Mouse (Mus musculus) cerebellum, adult 11 months (tissue): ENCODE data around the gene Cd6.

Experiments
- DNase-seq: peaks from one replicate; pipeline ENCODE4 v3.0.0; 2022

Gene Cd6

GRCm38 (mm10) chr19:10829436-10830175 is at the start of gene Cd6:
Gene Cd6 (minus strand): TSS chr19:10830058.
- DNase-seq, result no peak

- peak; percentile 65 for DNase-seq
Measured at GRCm38 (mm10) chr19:10878201-10878837, 48.5 kb upstream of the Cd6 start.

- peak; percentile 48 for DNase-seq
Measured at GRCm38 (mm10) chr19:10871328-10871961, 41.6 kb upstream of the Cd6 start.

GRCm38 (mm10) chr19:10870676-10871075 is 40.8 kb upstream of the Cd6 start:
- DNase-seq, result no peak

GRCm38 (mm10) chr19:10869886-10870527 is 40.1 kb upstream of the Cd6 start, which contains the start of gene Tmem132a:
Gene Tmem132a (minus strand): TSS chr19:10869940.
- peak; percentile 62 for DNase-seq

- peak; percentile 88 for DNase-seq
Measured at GRCm38 (mm10) chr19:10869241-10869885, 39.5 kb upstream of the Cd6 start.

GRCm38 (mm10) chr19:10868623-10869141 is 38.8 kb upstream of the Cd6 start:
- peak; percentile 45 for DNase-seq

- no peak for DNase-seq
Measured at GRCm38 (mm10) chr19:10867946-10868622, 38.2 kb upstream of the Cd6 start.

GRCm38 (mm10) chr19:10866351-10866750 is 36.5 kb upstream of the Cd6 start:
- peak; percentile 65 for DNase-seq

- DNase-seq, result no peak
Measured at GRCm38 (mm10) chr19:10860072-10860497, 30.2 kb upstream of the Cd6 start.

GRCm38 (mm10) chr19:10856520-10856919 is 26.7 kb upstream of the Cd6 start:
- DNase-seq, result no peak

GRCm38 (mm10) chr19:10855422-10855821 is 25.6 kb upstream of the Cd6 start:
- no peak for DNase-seq

- no peak for DNase-seq
Measured at GRCm38 (mm10) chr19:10847311-10848087, 17.6 kb upstream of the Cd6 start.

- no peak for DNase-seq
Measured at GRCm38 (mm10) chr19:10846150-10846549, 16.3 kb upstream of the Cd6 start.

- no peak for DNase-seq
Measured at GRCm38 (mm10) chr19:10845454-10845853, 15.6 kb upstream of the Cd6 start.

GRCm38 (mm10) chr19:10844206-10844605 is 14.3 kb upstream of the Cd6 start:
- no peak for DNase-seq

GRCm38 (mm10) chr19:10842914-10843313 is 13.1 kb upstream of the Cd6 start:
- no peak for DNase-seq

- DNase-seq, result no peak
Measured at GRCm38 (mm10) chr19:10841721-10842626, 12.1 kb upstream of the Cd6 start.

- DNase-seq, result no peak
Measured at GRCm38 (mm10) chr19:10839010-10839892, 9.4 kb upstream of the Cd6 start, which contains the start of gene Slc15a3. Gene Slc15a3 (plus strand): TSS chr19:10839727.
